Mouse (Mus musculus) left cerebral cortex, adult 18-20 months (tissue): ENCODE results near the gene Ccser1. TPM values are rescaled to one million over a fixed set of nuclear protein-coding genes. Genes with fewer than 3 reads are reported as not detected.

Source experiments
- DNase-seq, 2 experiments: peaks; one replicate each; pipeline ENCODE4 v3.0.0; 2021 to 2022; ENCODE audit warnings: low spot score in 2 of 2, mixed read lengths in 1 of 2
- total RNA-seq, 2 experiments: library from RNA; stranded (reverse); gene quantifications; 2 replicates each; pipeline ENCODE4 v1.2.3; 2021

The Ccser1 gene
- total RNA-seq, 2 experiments from 2014 or later: 29.7 to 30.9 TPM

DNA sequence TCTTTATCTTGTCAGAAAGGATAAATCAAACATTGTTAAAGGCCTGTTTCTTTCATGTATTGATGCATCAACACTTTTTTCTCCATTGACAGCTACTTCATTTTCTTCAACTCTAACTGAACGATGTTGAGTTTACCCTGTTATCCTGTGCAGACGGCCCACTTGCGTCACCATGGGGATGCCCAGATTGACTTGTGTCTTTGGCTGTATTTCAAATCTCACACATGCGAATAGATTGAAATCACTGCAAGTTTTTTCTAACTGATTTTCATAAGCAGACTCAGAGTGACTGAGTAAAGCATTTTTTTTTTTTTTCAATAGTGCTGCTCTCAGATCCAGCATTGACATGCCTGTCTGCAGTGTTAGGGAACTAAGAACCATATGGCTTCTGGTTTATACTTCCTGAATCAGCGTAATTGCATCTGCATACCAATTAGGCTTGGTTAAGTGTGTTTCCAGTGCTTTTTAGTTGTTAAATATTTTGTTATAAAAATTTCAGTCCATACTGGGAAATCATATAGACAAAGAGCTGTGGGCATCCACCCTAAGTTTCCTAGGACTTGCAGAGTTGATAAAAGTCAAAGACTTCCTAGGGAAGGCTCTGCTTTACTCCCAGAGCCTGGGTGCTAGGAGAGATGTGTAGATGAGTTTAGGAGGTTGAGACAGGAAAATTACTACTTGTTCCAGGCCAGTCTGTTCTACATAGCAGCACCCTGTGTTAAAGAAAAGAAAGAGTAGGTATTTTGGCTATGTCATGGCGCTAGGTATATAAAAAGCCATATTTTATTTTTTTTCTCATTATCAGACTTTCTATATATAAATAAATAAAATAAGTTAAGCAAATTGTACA lies 116.3 kb downstream of the Ccser1 start:
- peak in 1 of 2 experiments; percentile 15 for DNase-seq

DNA sequence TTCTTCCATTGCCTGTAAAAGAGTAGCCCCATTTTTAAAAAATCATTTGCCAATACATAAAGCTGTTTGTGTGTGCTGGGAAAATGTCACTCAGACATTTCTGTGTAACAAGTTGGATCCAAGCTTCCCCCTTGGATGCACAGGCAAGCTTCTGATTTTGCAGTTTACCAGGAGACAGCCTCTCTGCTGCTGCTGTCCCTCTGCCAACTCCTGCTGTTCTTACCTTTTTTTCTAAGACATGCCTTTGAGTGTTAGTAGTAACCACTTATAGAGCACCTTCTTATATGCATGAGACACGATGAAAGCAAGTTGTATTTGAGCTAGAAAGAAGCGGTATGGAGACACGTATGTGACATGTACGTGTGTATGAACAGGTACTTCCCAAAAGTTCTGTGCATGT lies 120.3 kb downstream of the Ccser1 start:
- DNase-seq: no peak

DNA sequence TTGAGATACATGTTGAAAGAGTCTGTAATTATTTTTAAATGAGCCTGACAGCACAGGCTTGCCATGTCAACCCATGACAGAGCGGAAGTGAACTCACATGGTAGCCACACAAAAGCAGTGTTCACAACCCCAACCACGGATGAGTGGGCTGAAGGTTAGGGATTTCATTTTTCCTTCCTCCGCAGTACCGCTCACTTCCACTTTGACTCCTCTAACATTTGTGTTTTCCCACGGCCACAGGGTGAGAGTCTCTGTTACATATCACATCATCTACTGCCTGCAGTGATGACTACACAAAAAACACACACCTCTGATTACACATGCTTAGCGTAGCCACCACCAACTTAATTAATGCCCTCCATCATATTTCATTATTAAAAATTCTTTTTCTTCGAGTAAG lies 120.9 kb downstream of the Ccser1 start:
- no peak for DNase-seq

DNA sequence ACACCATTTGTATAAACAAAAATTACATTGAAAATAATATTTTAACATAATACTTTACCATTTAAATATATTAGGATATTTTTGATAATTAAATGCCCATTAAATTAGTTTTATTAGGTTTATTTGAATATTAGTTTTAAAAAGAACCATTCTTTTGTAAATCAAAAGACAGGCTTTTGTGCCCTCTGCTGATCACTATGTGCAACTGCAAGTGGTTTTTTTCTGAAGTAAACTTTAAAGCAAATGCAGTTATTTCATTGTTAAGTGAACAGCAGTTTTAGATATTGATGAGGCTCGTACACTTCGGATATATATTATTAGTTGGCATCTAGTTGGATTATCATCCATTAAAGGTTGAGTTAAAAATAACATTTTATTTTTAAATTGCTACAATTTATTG lies 121.5 kb downstream of the Ccser1 start:
- DNase-seq: peak in 1 of 2 experiments; percentile 15

DNA sequence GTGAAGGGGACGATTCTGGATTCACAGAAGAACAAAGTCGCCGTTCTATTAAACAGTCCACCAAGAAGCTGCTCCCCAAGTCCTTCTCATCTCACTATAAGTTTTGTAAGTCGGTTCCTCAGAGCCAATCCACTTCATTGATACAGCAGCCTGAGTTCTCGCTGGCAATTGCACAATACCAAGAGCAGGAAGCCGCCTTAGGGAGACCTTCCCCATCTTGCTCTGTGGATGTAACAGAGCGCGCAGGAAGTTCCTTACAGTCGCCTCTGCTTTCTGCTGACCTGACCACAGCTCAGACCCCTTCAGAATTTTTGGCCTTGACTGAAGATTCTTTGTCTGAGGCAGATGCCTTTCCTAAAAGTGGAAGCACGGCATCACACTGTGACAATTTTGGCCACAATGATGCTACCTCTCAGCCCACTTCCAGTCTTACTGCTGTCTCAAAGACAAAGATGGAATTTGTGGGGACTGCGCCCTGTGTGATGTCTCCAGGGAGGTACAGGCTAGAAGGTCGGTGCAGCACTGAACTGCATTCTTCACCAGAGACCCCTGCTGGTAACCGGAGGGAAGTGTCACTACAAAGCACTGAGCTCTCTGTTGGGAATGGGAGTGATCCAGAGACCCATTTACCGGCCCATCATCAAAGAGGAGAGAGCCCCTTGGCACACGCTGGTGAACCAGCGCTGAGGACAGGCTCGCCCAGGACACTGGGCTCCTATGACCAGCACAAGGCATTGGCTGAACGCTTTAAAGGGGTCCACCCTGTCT lies 131.4 kb downstream of the Ccser1 start:
- no peak for DNase-seq

DNA sequence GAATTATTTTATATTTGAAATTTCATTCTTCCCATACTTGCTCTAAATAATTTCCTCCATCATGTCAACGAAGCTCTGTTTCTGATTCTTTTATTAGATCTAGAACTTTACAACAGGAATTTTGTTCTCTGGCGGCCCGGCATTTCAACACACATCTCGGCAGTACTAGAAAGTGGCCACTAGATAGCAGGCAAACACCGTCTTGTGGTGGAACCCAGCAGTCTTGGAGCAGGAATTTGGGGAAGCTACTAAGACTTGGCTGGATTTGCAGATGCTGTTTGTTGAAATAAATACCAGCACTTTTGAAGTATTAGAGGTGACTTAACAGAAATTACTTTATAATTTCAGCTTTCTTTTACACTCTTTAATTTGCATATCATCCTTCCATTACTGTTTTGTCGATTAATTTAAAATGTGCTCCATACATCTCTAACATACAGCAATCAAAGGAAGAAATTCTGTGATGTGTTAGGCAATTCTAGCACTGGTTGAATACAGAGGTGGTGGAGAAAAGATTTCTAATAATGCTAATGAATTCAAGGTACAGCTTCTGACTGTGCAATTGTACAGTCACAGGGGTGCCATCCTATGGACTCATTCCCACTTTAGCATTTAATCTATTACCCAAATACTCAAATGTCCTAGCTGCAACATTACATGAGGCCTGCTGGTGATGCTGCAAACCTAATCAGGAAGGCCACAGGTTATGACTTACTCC lies 135.9 kb downstream of the Ccser1 start:
- DNase-seq: peak; percentile 50 to 69

DNA sequence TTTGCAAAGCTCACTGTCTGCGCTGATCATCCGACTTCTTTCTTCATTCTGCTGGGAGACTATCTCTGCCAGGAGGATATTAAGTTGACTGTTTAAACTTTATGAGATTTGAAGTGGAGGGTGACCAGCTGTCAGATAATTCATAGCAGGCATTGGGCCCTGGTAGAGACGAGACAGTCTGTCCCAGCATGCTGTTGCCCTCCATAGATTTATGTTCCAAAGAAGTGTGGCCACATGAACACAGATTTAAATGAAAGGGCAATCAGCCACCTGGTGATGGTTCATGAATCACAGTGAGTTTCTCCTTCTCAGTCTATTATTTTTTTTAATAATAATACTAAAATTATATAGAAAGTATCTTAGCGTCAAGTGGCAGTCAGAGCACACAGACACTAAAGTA lies 140.7 kb downstream of the Ccser1 start:
- DNase-seq: no peak

DNA sequence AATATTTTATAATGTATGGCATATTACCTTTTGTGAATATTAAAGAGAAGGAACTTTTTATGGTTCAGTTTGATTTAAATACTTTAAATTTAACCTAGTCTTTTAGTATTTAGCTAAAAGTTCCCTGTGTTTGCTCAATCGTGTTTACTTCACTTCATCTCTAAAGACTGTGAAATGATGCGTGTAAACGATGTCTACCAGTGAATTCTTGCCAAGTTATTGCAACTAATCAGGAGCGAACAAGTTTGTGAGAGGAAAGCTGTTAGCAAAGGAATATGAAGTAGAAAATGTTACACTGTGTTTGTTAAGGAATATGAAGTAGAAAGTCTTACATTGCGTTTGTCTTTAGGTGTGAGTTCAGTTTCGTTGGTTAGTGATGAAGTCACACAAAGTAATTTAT lies 142.2 kb downstream of the Ccser1 start:
- DNase-seq: no peak

DNA sequence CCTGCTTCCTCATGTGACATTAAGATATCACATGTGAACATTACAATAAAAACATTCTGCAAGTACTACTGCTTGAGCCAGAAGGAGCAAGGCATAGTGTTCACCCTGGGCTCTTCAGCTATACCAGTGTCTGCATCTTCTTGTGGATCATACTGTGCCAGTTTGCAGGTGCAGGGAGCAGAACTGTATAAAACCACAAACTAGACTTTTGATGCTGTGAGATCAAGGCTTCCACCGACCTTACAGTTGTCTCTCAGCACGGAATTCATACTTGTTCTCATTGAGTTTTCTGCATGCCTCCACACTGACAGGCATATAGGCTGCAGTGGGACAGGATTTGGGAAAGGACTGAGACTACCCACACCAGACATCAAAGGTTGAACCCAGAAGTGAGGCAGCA lies 146.0 kb downstream of the Ccser1 start:
- no peak for DNase-seq

DNA sequence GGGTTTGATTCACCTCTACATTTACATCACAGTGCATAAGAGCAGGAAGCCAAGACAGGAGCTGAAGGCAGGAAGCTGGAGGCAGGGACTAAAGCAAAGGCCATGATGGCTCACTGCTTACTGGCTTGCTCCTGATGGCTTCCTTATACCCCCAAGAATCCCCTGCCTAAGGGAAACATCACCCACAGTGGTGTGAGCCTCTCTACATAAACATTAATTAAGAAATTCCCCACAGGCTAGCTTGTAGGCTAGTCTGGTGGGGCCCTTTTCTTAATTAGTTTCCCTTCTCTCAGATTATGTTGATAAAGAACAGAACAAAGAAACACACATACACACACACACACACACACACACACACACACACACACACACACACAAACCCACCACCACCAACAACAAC lies 148.9 kb downstream of the Ccser1 start:
- no peak for DNase-seq

DNA sequence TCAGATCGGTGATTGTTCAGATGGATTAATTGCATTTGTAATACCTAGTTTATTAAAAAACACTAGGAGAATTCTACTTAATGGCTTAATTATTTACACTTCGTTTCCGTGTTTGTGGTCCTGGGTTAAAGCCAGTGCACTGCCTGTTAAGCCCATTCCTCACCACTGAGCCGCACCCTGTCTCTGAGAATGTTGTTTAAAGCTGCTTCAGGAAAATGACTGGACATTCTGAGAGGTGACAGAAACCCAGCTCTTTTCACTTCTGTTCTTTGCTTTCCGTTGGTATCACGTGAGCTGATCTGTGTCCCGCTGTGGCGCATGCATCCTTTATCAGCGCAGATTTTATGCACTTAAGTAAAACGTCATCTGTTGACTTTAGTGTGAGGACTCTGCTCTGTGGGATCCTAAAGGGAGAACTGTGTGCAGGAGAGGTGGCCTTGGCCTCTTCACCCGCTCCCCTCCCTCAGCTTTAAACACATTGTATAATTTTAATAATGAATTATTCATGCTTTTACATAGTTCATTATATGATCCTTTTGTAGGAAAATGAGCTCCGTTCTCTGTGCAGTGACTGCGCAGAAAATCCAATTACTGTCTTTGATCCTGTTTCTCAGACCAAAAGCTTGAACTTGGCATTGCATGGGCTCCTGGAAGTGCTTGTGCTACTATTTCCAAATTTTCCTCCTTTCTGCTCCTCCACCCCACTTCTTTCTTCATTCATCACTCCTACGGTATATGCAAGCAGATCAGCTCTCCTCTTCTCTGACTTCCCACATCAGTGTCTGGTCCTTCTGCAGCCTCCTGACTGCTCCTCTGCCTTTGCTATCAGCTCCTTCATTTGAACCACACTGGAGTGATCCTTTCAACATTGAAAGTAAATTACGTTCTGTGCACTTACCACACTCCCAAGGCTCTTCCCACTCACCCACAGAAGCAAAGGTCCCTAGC lies 149.7 kb downstream of the Ccser1 start:
- DNase-seq: no peak

DNA sequence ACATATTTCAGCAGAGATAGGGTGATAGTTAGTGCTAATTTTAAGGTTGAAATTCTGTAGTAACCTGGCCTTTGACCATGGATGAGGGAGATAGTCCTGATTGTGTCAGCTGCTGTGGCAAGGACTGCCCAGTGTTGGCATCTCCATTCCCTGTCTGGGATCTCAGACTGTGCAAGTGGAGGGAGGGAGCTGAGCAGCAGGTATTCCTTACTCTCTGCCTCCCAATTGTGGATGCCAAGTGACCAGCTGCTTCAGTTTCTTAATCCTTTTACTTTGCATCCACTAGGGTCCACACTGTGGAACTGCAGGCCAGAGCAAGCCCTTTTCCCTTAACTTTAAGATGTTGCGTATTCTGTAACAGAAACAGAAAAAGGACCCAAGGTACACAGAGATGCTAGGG lies 154.3 kb downstream of the Ccser1 start:
- no peak for DNase-seq

DNA sequence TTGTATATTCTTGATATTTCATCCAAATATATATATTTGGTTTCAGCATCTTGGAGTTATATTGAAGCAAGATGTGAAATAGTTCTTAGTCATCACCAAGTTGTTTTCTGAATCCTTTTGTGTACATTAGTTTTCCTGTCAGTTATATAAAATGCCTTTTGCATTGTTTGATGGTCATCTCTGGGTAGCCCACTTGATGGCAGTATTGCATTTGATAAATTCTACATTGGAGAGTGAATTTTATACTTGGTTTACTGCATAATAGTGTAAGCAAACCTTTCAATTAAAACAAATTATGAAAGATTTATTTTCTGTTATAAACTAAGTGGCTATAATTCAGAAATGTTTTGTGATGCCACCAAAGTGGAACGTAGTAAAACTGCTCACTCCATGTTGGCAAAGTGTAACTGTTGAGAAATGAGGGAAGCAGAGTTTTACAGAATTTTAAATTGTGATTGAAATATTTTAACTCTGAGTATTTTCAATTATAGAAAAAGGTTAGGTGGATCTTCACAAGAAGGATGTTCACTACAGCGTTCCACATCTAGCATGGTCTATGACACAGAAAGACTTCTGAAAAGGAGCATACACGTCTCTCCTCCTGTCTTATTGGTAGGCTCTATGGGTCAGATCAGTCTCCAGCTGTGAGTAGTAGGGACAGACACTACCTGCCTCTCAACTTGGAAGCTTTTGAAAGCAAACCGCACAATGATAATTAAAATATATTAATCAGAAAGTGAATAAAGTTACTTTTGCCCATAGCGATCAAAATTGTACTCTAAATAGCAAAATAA lies 167.1 kb downstream of the Ccser1 start:
- peak; percentile 19 to 24 for DNase-seq

DNA sequence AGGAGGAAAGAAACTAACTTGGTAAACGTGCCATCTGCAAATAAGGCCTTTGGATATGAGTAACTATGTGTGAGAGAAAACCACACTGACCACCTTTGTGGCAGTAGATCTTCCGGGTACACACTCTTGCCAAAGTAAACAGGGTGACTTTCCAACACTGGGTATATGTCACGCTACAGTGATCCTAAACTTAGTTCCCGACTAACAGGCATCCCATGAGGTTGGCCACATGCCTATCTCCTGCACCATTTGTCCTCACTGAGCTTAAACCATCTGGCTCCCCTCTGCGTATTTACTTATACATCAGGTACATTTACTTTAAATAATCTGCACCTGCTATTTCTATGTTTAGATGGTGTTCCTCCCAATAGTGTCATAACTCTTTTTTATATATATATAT lies 183.6 kb downstream of the Ccser1 start:
- no peak for DNase-seq

DNA sequence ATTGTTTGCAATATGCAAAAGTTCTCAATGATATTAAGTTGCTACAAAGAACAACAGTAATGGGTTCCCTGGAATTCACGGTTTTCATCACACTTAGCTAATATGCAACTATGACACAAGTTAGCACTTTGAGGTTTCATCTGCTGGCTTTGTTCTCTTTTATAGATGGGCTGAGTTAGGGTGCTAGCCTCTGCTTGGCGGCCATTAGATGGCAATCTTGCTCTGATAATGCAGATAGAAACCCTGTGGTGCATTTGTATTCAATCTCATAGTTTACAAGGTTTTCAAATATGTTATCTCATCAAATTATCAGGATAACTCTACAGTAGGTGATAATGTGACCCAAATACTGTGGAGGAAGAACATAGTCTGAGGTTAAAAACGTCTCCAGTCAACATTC lies 202.4 kb downstream of the Ccser1 start:
- DNase-seq: no peak

DNA sequence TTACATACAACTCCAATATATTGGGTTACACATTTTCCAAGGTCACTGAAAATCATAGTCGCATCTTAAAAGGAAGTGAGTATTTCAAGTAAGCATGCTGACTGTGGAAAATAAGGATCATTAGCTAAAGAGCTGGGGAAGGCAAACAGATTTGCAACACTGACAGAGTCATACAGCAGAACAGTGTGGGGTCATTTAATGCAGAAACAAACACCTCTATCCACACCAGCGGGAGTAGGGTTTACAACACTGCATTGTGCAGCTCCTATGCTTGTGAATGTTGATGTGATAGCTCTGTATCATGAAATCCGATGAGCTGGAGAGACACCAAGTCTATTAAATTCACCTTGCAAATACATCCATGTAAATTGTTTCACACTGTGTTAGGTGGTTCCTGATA lies 202.9 kb downstream of the Ccser1 start:
- DNase-seq: no peak

DNA sequence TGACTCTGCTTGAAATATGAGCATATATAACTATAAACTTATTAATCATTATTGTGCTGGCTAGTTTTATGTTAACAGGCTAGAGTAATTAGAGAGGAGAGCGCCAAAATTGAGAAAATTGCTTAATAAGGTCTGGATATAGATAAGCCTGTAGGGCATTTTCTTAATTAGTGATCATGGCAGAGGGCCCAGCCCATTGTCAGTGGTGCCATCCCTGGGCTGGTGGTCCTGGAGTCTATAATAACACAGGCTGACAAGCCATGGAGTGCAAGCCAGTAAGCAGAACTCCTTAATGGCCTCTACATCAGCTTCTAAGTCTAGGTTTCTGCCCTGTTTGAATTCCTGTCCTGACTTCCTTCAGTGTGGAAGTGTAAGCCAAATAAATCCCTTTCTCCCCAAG lies 206.9 kb downstream of the Ccser1 start:
- no peak for DNase-seq

DNA sequence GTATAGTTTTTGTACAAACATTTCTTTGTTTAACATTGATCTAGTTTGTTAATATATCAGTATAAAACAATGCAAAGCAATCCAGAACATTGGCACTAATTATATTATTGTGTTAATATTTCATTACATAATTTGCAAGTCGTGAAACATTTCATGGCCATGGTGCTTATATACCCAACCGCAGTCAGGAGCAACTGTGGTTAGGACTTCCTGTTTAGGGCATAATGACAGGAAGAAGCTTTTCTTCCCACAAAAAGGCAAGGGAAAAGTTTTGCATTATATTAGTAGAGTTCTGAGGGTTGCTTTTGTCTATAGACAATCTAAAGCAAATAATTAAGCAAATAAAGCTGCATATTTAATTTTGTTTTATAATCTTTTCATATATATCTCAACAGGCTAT lies 247.4 kb downstream of the Ccser1 start:
- DNase-seq: no peak

DNA sequence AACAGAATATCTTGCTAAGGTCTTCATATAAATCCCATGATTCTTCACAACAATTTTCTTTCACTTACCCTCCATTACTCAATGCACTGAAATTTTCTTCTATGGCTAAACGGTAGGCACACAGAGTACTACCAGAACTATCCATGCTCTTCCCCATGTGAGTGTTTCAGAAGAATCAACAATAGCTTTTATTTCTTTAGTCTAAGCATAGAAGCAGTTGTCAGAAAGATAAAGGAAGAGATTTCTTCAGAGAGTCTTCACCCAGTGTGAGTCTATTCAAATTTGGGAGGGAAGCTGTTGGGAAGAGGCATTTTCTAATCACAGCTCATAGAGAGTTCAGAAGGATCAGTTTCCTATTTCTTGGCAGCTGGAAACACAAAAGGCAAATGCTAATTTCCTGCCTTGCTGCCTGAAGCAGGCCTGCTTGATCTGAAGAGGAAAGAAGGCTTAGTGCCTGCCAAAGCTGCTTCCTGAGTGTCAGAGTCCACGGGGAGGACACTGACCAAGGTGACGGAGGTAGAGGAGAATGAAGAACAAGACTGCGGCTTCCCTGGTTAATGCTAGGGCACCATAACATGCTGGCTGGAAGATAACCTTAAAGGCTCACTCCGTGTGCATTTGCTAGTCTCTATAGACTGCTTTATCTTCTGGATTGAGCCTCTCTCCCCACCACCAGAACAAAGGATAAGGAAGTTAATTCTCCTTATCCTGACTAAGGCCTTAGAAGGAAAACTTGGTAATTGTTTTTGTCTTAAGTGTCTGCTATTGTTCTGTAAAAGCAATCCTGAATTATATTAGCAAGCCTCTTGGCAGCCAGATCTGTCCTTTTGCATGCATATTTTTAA lies 251.0 kb downstream of the Ccser1 start:
- no peak for DNase-seq
